Mouse (Mus musculus) liver, embryonic 14.5 days (tissue): ENCODE measurements around the gene Acvrl1. TPM values are rescaled to one million over a fixed set of nuclear protein-coding genes. Genes with fewer than 3 reads are reported as not detected.

Source experiments
- ATAC-seq: fragments of 200-750 bp; cut with Nextera tagmentation; 2 replicates; pipeline ENCODE4 v1.8.0; 2017; ENCODE audit warnings: moderate number of reproducible peaks, mild to moderate bottlenecking, moderate library complexity; ENCODE audit not compliant: insufficient read depth
- DNase-seq, 3 experiments: peaks; one replicate each; pipeline ENCODE4 v3.0.0-alpha.2; 2012 to 2013; ENCODE audit warnings: low read depth in 3 of 3, low spot score in 3 of 3
- H3K27ac ChIP-seq: fragments of 300-500 bp; sonication (generic); 2 replicates; pipeline ENCODE4 v1.5.1; 2014; ENCODE audit warnings: moderate library complexity, mild to moderate bottlenecking, control low read depth, inconsistent platforms
- H3K27me3 ChIP-seq: fragments of 300-500 bp; sonication (generic); 2 replicates; pipeline ENCODE4 v1.6.1; 2014; ENCODE audit warnings: mild to moderate bottlenecking, low read length, moderate library complexity; ENCODE audit not compliant: control insufficient read depth, insufficient read depth
- H3K36me3 ChIP-seq: fragments of 300-500 bp; sonication (generic); replicated peaks from 2 replicates; pipeline ENCODE4 v1.6.1; 2014; ENCODE audit warnings: low read depth; ENCODE audit not compliant: control insufficient read depth, insufficient read depth
- H3K4me1 ChIP-seq, 2 experiments: fragments of 200-500 bp in 1 of 2; fragments of 300-500 bp in 1 of 2; sonication (generic) in 1 of 2; replicated peaks; 2 replicates each; pipeline ENCODE4 v1.6.1; 2012 to 2014; ENCODE audit warnings: antibody characterized with exemption in 1 of 2, inconsistent platforms in 1 of 2, low read length in 1 of 2; ENCODE audit not compliant: control insufficient read depth in 2 of 2, insufficient read depth in 2 of 2
- H3K4me2 ChIP-seq: fragments of 300-500 bp; sonication (generic); 2 replicates; pipeline ENCODE4 v1.6.1; 2014; ENCODE audit warnings: low read depth, mild to moderate bottlenecking, control low read depth, moderate library complexity
- H3K4me3 ChIP-seq, 2 experiments: fragments of 200-500 bp in 1 of 2; fragments of 300-500 bp in 1 of 2; sonication (generic) in 1 of 2; 2 replicates each; pipeline ENCODE4 v1.5.1; 2012 to 2014; ENCODE audit warnings: low read depth in 2 of 2, low read length in 2 of 2, mild to moderate bottlenecking in 2 of 2, control low read depth in 1 of 2, inconsistent platforms in 1 of 2, moderate library complexity in 1 of 2; ENCODE audit not compliant: insufficient read depth in 1 of 2
- H3K9ac ChIP-seq: fragments of 300-500 bp; sonication (generic); replicated peaks from 2 replicates; pipeline ENCODE4 v1.6.1; 2014; ENCODE audit warnings: mild to moderate bottlenecking, control low read depth, moderate library complexity
- H3K9me3 ChIP-seq: fragments of 300-500 bp; sonication (generic); 2 replicates; pipeline ENCODE4 v1.6.1; 2016; ENCODE audit warnings: low read length, mixed read lengths; ENCODE audit not compliant: control insufficient read depth
- CTCF ChIP-seq: IDR thresholded peaks from 2 replicates; pipeline ENCODE4 v1.5.1; 2016; ENCODE audit warnings: antibody characterized with exemption, low read depth, control low read depth
- EP300 ChIP-seq: IDR thresholded peaks from 2 replicates; pipeline ENCODE4 v1.6.1; 2016; ENCODE audit warnings: antibody characterized with exemption, low read depth
- WGBS: fragments of 180-500 bp; shearing (Covaris S2); extraction: QIAGEN DNeasy Blood & Tissue Kit; methylation state at CpG from one replicate; pipeline ENCODE4 v1.1.7; 2014; ENCODE audit not compliant: insufficient replicate concordance; 5-methylcytosine and 5-hydroxymethylcytosine counted together
- polyA plus RNA-seq, 2 experiments: library from polyadenylated mRNA; depleted of rRNA in 1 of 2; stranded (reverse) in 1 of 2; unstranded in 1 of 2; fragments of >200 nt; fragmentation: Nextera tagmentation in 1 of 2; extraction: Ambion mirVana in 1 of 2; gene quantifications; 2 replicates each; pipeline versions ENCODE4 v1.2.1 to v1.2.3; 2012 to 2014

Gene Acvrl1
- polyA plus RNA-seq, 2 experiments, result 1.1 to 1.3 TPM

- Histone ChIP-seq H3K27ac (no peak overlapping the region), H3K4me1 (peaks cover 9 to 21% of the 10 kb centered on the region in 2 experiments)
These were observed 19.6 kb downstream of the Acvrl1 start for GRCm38 (mm10) chr15:101147910-101148273.

DNA sequence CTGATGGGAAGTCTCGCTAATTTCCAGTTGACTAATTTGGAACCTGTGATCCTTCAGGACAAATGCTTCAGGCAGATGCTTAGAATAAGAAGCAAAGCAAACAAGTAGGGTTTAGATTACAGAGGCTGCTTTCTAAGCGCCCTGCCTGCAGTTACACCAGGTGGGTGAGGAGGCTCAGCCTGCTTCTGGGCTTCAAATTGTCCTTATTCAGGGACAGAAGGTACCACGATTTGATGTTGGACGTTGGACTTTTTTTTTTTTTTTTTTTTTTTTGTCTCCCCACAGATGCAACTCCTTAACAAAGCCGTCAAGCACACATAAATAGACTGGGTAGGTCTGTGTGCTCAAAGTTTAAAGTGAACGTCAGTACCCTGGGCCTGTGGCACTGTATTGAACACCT, 20.3 kb downstream of the Acvrl1 start:
- WGBS, result 34% methylated on average over 6 of the region's 6 CpGs
- peaks cover 9 to 21% of the 10 kb centered on the region in 2 experiments for H3K4me1 ChIP-seq
- no peak overlapping the region for H3K4me3 ChIP-seq
- no peak for ATAC-seq
- H3K4me2 ChIP-seq, result no peak overlapping the region
- no peak overlapping the region for H3K27ac ChIP-seq
- H3K27me3 ChIP-seq, result no peaks in the 10 kb centered on the region; the same call in 1 of the 2 replicates
- TF ChIP-seq CTCF (no peak), EP300 (no peak)
- no peaks in the 10 kb centered on the region for H3K36me3 ChIP-seq
- no peak overlapping the region for H3K9ac ChIP-seq
- no peaks in the 10 kb centered on the region for H3K9me3 ChIP-seq
- DNase-seq, result no peak

More at GRCm38 (mm10) chr15:101147910-101148273, 19.6 kb downstream of the Acvrl1 start:
- TF ChIP-seq EP300 (no peak), CTCF (no peak)
- no peaks in the 10 kb centered on the region for H3K36me3 ChIP-seq
- no peaks in the 10 kb centered on the region for H3K9me3 ChIP-seq
- peak overlapping the region; percentile 11; the same call in 1 of the 2 replicates for H3K4me2 ChIP-seq
- 5% methylated on average over 6 of the region's 6 CpGs for WGBS
- ATAC-seq (no peak), DNase-seq (no peak)
- no peaks in the 10 kb centered on the region; the same call in 1 of the 2 replicates for H3K27me3 ChIP-seq
- no peak overlapping the region for H3K4me3 ChIP-seq
- no peak overlapping the region for H3K9ac ChIP-seq

- H3K9me3 ChIP-seq, result no peaks in the 10 kb centered on the region
- H3K9ac ChIP-seq, result no peak overlapping the region
- peaks cover 6 to 14% of the 10 kb centered on the region in 2 experiments for H3K4me1 ChIP-seq
- DNase-seq, result no peak
- TF ChIP-seq EP300, result no peak
- TF ChIP-seq CTCF, result no peak
- no peaks in the 10 kb centered on the region; the same call in 1 of the 2 replicates for H3K27me3 ChIP-seq
- WGBS, result 44% methylated on average over 9 of the region's 9 CpGs
- ATAC-seq, result no peak
- no peak overlapping the region for H3K27ac ChIP-seq
- H3K4me2 ChIP-seq, result no peak overlapping the region
- H3K36me3 ChIP-seq, result no peaks in the 10 kb centered on the region
- H3K4me3 ChIP-seq, result no peak overlapping the region
These were observed 23.3 kb downstream of the Acvrl1 start for GRCm38 (mm10) chr15:101151409-101152261.

DNA sequence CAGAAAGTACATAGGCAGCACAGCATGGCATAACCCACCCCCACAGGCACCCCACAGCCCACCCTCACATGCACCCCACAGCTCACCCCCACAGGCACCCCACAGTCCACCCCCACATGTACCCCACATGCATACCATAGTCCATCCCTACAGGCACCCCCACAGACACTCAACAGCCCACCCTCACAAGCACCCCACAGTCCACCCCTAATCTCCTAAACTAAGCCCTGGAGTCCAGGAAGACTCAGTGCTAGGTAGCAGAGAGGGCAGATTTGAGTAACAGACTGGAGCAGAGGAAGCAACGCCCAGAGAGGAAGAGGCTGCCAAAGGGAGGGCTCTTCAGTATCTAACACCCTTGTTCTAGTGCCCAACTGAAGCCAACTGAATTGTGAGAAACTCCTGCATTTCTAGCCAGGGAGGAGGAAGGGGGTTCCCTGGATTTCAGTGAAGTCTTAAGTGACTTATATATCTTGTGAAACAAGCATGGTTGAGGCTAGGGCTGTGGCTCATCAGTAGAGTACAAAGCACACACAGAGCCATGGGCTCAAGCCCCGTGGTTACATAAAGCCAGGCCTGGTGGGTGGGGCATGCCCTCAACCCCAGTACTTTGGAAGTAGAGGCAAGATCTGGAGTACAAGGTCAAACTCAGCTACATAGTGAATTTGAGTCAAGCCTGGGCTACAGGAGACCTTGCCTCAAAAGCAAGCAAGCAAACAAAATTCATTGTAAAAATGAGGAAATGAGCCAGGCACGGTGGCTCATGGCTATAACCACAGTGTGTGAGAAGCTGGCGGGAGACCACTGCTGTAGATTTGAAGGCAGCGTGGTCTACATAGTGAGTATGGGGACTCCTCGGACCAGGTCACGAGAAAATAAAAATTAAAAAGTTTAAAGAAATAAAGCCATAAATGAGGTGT, 26.6 kb downstream of the Acvrl1 start:
- DNase-seq (no peak), ATAC-seq (no peak)
- H3K4me3 ChIP-seq, result no peak overlapping the region
- H3K27ac ChIP-seq, result no peak overlapping the region
- H3K4me2 ChIP-seq, result no peak overlapping the region
- H3K4me1 ChIP-seq, result no peaks in the 10 kb centered on the region
- H3K27me3 ChIP-seq, result no peaks in the 10 kb centered on the region
- WGBS, result 22% methylated on average over 7 of the region's 7 CpGs
- TF ChIP-seq CTCF (no peak), EP300 (no peak)
- H3K9ac ChIP-seq, result no peak overlapping the region
- H3K9me3 ChIP-seq, result no peaks in the 10 kb centered on the region
- H3K36me3 ChIP-seq, result no peaks in the 10 kb centered on the region

- DNase-seq, result no peak
- Histone ChIP-seq H3K9ac (no peak overlapping the region), H3K4me3 (no peak overlapping the region), H3K4me2 (no peak overlapping the region), H3K27me3 (no peaks in the 10 kb centered on the region), H3K36me3 (no peaks in the 10 kb centered on the region), H3K9me3 (no peaks in the 10 kb centered on the region), H3K4me1 (peaks cover 0 to 4% of the 10 kb centered on the region in 2 experiments; a peak in 1 of 4 replicates), H3K27ac (no peak overlapping the region)
- TF ChIP-seq EP300, result no peak
- no peak for TF ChIP-seq CTCF
- ATAC-seq, result no peak
- 8% methylated on average over 1 of the region's 1 CpGs for WGBS
These were observed 31.8 kb downstream of the Acvrl1 start for GRCm38 (mm10) chr15:101160128-101160527.
